Mouse (Mus musculus) naive thymus-derived CD4-positive, alpha-beta T cell, adult 2 months (primary cell): Measurements from ENCODE around the gene B3galt6.

ENCODE experiments used
- DNase-seq: peaks from one replicate; pipeline ENCODE4 v3.0.0-alpha.2; 2011; ENCODE audit warnings: low read depth

B3galt6 gene

DNA sequence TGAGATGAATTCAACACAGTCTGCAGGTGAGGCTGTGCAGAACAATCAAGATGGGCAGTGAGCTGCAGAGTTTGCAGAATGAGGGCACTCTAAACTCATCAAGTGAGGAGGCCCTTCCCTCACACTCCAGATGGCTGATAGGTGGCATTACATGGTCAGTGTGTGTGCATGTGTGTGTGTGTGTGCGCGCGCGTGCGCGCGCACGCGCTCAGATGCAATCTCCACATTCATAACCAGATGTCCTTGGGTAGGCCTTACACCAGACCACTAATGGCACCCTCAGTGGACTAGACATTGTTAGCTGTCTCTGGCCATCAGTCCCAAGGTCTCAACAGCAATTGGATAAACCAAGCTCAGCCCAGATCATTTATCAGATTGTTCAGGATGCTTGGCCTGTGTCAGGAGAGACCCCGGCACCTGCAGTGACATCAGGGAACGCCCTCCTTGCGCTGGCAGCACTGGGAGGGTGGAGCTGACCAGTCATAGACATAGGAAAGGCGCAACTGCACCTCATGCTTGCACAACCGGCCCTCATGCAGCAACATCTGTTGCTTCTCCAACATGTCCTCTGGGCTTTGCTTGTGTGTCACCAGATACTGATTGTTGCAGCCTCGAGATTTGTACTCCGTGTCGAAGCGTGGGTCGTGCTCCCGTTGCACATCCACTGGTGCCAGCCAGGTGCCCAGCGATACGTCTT, 1.1 kb downstream of the B3galt6 start:
- DNase-seq = no peak

DNA sequence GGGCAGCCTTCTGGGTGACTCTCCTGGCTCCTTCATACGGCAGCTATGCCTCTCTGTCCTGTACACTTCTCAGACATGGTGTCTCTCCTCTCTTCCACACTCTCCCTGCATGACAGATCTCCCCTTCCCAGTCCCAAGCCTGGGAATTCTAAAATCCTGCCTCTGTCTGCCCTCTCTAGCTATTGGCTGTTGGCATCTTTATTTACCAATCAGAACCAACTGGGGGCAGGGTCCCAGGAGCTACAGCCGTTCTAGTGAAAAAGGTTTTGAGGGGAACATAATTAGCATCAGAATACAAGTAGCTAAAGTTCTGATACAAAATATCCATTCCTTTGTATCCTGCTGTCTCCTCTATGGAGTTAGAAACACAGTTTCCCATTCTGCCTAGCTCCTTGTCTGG, 8.7 kb downstream of the B3galt6 start:
- DNase-seq = no peak

- DNase-seq = no peak
Observed at GRCm38 (mm10) chr4:155981436-155982082, 10.9 kb downstream of the B3galt6 start.

DNA sequence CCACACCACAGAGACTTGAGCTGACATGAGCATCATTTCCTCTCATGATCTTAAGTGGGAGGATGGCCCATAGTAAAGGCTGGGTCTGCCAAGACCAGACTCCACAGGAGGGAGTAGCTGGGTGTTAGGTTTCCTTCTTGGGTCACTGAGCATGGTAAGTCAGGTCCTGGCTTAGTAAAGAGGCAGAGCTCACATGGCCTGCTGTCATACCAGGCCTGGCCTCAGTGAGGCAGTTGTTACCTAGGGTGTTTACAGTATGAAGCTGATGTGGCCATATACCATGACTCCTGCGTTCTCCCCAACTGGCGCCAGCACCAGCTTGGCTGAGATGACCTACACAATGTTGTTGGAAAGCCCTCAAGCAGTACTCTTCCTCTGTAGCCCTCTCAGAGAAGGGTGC, 19.2 kb downstream of the B3galt6 start:
- no peak for DNase-seq

- no peak for DNase-seq
Observed at GRCm38 (mm10) chr4:155972651-155973050, 19.8 kb downstream of the B3galt6 start.

DNA sequence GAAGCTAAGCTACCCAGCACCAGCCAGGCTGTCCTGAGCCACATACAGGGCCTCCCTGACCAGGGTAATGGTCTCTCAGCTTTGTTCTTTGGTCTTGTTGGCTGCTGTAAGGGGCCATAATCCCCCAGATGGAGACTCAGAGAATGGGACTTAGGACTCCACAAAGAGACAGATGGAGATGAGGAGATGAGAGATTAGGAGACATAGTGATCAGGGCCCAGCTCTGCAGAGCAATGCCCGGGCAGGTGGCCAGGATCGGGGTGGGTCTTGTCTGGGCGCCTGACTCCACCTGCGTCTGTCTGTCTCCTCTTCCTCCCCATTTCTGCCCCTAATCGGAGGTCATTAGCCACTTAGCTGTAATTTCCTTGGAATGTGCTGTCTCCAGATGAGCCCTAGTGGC, 22.2 kb downstream of the B3galt6 start:
- no peak for DNase-seq

DNA sequence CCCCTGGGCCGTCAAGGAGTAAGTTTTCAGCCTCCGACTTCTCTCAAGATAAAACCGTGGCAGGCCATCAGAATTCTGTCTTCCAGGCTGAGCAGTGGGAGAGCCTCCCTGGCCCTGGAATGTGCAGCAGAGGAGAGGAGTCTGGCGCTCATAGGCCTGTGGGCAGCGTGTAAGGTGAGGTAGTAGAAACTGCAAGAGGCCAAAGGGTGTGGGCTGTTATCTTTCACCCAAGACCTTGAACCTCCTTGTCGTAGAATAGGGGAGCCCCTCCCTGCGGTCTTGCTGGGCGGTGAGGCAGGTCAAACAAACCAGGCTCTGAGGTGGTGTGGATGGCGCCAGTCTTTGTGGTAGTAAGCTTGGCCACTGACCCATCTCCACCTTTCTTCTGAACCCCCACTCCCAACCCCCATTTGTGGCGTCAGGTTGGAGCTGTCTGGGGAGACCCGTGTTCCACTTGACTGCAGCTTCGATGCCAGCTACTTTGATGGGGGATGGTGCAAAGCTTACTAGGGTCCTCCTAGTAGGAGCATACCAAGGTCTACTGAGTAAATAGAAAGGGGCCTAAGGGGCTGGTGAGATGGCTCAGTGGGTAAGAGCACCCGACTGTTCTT, 23.3 kb downstream of the B3galt6 start:
- DNase-seq = no peak

GRCm38 (mm10) chr4:155964396-155964795, 28.1 kb downstream of the B3galt6 start:
- no peak for DNase-seq

- DNase-seq = no peak
Observed at GRCm38 (mm10) chr4:155963106-155963505, 29.3 kb downstream of the B3galt6 start.

DNA sequence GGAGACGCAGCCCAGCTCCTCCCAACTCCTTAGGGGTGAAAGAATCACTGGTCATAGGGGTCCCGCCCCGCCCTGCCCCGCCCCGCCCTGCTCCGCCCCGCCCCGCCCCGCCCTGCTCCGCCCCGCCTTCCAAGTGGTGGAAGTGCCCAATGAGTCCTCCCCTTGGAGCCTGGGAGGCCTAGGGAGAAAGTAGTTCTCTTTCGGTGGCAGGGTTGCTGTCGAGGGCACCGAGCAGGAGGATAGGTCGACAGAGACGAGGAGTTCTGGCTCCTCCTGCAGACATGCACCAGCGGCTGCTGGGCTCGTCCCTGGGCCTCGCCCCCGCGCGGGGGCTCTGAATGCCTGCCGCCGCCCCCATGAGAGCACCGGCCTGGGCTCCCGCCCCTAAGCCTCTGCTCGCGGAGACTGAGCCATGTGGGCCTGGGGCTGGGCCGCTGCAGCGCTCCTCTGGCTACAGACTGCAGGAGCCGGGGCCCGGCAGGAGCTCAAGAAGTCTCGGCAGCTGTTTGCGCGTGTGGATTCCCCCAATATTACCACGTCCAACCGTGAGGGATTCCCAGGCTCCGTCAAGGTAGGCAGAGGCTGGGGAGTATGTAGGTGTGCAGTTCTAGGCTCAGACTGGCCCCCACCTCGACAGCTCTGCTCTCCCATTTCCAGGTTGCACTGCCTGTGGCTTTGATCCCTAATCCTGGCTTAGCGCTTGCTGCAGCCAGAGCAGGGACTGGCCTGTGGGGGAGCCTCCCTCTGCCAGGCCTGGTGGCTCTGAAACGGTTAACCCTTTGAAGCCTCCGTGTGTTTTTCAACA, 30.1 kb downstream of the B3galt6 start, which contains the start of gene C1qtnf12:
C1qtnf12 (plus strand) TSS at position 152 of the 805 bp plus-strand sequence.
- peak; percentile 44 for DNase-seq

GRCm38 (mm10) chr4:155959275-155959674, 33.2 kb downstream of the B3galt6 start:
- DNase-seq = peak; percentile 89

DNA sequence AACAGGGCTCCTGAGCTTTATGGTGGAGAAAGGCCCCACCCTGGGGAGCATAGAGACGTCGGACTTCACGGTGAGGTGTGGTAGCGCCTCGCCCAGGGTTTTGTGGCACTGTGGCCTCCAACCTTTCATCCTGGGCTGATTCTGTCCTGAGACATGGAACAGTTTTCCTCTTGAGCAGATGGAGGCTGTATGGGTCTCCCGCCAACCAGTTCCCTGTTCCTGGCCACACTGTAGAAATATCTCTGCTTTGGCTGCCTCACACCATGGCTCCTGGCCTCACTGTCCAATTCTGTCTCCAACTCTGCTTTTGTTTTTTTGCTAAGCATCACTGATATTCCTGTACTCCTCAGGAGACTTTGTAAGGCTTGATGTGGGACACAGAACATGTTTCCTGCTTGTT, 37.0 kb downstream of the B3galt6 start:
- no peak for DNase-seq

DNA sequence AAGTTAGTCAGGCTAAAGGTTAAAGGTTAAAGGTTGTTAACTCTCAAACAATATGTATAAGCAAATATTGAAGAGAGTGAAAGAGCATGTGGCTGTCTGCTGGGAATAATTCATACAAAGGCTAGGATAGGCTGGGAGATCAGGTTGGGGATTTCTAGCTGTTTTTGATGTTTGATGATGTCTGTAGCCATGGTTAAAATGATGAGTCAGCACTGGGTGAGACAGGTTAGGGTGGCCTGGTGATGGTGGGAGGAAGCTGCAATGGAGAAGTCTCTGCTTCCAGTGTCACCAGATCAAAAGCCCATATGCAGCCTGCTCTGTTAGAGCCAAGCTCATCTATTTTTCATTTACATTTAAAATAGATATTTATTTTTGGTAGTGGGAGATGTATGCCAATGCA, 45.4 kb downstream of the B3galt6 start:
- DNase-seq = no peak

DNA sequence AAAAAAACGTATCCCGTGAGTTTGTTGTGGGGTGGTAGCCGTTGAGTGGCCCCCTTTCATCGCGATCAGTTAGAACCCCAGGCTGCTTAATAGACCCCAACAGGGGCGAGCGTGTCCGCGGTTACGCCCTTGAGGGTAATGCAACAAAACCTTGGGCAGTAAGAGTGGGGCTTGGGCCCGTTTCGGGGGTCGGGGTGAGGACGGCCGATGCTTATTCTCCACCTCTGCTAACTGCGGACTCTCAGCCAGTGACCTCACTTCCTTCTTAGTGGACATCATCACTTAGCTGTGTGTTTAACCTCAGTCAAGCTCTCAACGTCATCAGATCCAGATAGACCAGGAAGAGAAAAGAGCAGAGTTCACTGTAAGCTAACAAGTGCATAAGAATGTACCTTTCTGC, 48.2 kb downstream of the B3galt6 start:
- DNase-seq = peak; percentile 51

DNA sequence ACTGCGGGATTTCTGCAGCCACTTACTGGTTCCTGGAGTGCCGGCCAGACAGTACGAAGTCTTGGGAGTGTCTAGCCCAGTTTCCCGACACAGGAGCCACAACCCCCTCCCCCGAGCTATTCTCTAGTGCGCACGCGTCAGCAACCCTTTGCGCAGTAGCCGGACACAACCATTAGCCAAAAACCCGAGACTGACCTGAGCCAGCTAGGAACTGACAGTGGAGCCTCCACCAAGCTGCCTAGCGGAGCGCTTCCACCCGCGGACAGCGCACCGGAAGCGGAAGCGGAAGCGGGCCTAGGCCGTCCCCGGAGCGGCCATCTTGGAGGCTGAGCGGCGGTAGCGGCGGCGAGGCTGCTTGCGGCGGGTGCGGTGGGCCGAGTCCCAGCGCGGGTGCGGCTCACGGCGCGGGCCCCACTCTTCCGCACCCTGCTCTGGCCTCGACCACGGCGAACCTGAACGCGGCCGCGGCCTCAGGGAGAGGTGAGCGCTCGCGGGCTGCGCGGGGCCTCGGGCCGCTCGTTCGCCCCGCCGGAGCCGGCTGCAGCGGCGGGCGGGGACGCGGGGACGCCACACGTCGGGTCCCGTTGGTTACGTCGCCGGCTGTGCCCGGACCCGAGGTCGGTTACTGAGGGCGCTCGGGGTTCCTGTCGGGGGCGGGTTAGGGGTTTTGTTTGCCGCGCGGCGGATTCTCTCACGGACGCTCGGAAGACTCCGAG, 48.8 kb downstream of the B3galt6 start, which contains the start of gene Ube2j2:
Ube2j2 (plus strand) TSS at position 298 of the 716 bp plus-strand sequence.
- DNase-seq = peak; percentile 95

- DNase-seq = no peak
Observed at GRCm38 (mm10) chr4:155943049-155943452, 49.4 kb downstream of the B3galt6 start.
